Comparison of ENCODE assay signal across 22 mouse cellular contexts in genomic region chr17:84693741-84694140, GRCm38 (mm10). TPM values are rescaled to one million over a fixed set of nuclear protein-coding genes. Genes with fewer than 3 reads are reported as not detected.
"Had no signal": no experiment of that assay in that cellular context is flagged by ENCODE, and none has a peak within 500 bp of the region (broad histone marks: within the 10 kb centered on the region; RNA-seq: fewer than 3 reads in every experiment).

No protein-coding gene starts in this region.

- H3K9me3 ChIP-seq: midbrain, embryonic 10.5 days; midbrain, embryonic 12.5 days; neural tube, embryonic 13.5 days; neural tube, embryonic 15.5 days had no signal

- H3K4me2 ChIP-seq: lung, embryonic 14.5 days; midbrain, embryonic 12.5 days; neural tube, embryonic 13.5 days; neural tube, embryonic 15.5 days had no signal

- H3K27ac ChIP-seq: midbrain, embryonic 10.5 days; midbrain, embryonic 12.5 days; neural tube, embryonic 13.5 days; neural tube, embryonic 15.5 days had no signal

- DNase-seq: lung, embryonic 14.5 days; lung, postnatal 10 days; lung, postnatal 4 days; midbrain, embryonic 14.5 days; retina, postnatal 1 day; right cerebral cortex, adult 18-20 months; right cerebral cortex, postnatal 25 days; right cerebral cortex, postnatal 4 days; spleen, adult 18-20 months; thymus, adult 18-20 months; thymus, postnatal 14 days; thymus, postnatal 36 days had no signal

- H3K4me3 ChIP-seq: midbrain, embryonic 10.5 days; midbrain, embryonic 12.5 days; myocyte; neural tube, embryonic 13.5 days; neural tube, embryonic 15.5 days had no signal

- H3K9ac ChIP-seq: lung, embryonic 14.5 days; midbrain, embryonic 12.5 days; neural tube, embryonic 13.5 days; neural tube, embryonic 15.5 days had no signal

- ATAC-seq: midbrain, embryonic 16.5 days had no signal

- H3K36me3 ChIP-seq: midbrain, embryonic 10.5 days; midbrain, embryonic 12.5 days; neural tube, embryonic 13.5 days; neural tube, embryonic 15.5 days had no signal

- H3K4me1 ChIP-seq: midbrain, embryonic 12.5 days; neural tube, embryonic 15.5 days had no signal

RNA-seq across cellular contexts. Expression of gene Abcg5, which starts 10.9 kb away (rescaled TPM):
- total RNA-seq: megakaryocyte, adult 5-6 weeks; megakaryocyte-erythroid progenitor cell, adult 5-6 weeks had no signal
- polyA plus RNA-seq: myocyte had no signal

RNA-seq across cellular contexts. Expression of gene Abcg8, which starts 17.6 kb away (rescaled TPM):
- total RNA-seq: megakaryocyte, adult 5-6 weeks; megakaryocyte-erythroid progenitor cell, adult 5-6 weeks had no signal
- polyA plus RNA-seq: lung, embryonic 16.5 days; neural tube, embryonic 11.5 days; neural tube, embryonic 13.5 days had no signal
